Mouse (Mus musculus): Measurements from ENCODE around the gene Cnnm2. TPM values are rescaled to one million over a fixed set of nuclear protein-coding genes. Genes with fewer than 3 reads are reported as not detected.

Gene Cnnm2
- polyA plus RNA-seq, 1 experiment: 8.1 TPM

DNA sequence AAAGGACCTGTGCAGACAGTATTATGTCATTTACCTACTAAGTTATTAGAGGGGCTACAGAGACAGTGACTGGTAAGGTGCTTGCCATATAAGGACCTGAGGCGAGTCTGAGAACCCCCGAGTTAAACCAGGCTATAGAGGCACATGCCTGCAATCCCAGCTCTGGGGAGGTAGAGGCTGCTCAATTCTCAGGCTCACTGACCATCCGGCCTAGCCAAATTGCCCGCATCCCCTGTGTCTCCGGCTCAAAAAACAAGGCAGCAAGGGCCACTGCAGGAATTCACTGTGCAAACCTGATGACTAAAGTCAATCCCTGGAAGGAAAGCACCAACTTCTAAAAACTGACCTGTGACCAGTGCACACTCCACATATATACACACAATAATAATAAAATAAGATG, 142.0 kb downstream of the Cnnm2 start:
- TF ChIP-seq POLR2A (IDR thresholded peaks at IDR 0.05; ENCODE audit: insufficient read length, low read depth) (no peak), MYOG (IDR thresholded peaks at IDR 0.05; ENCODE audit: control insufficient read depth in 1 of 3, insufficient read depth in 1 of 3, insufficient read length in 2 of 3, low read depth in 2 of 3) (no peak), SRF (IDR thresholded peaks at IDR 0.05; ENCODE audit: control insufficient read depth, insufficient read length, low read depth) (no peak), TCF12 (IDR thresholded peaks at IDR 0.05; ENCODE audit: insufficient read depth, poor library complexity, severe bottlenecking) (no peak), E2F4 (IDR thresholded peaks at IDR 0.05; ENCODE audit: insufficient read depth) (no peak), CEBPB (IDR thresholded peaks at IDR 0.05; ENCODE audit: insufficient read depth, poor library complexity, severe bottlenecking) (no peak)
- Histone ChIP-seq H3K4me2 (ENCODE audit: low read depth) (no peak overlapping the region), H3K4me3 (no peak overlapping the region), H3K79me2 (ENCODE audit: control insufficient read depth, insufficient read depth) (peaks cover 9% of the 10 kb centered on the region), H3K36me3 (ENCODE audit: control insufficient read depth, insufficient read depth) (peaks cover 9% of the 10 kb centered on the region), H3K27me3 (ENCODE audit: control insufficient read depth, insufficient read depth, insufficient read length) (no peaks in the 10 kb centered on the region), H3ac (ENCODE audit: control insufficient read depth, insufficient read length) (no peak overlapping the region)

DNA sequence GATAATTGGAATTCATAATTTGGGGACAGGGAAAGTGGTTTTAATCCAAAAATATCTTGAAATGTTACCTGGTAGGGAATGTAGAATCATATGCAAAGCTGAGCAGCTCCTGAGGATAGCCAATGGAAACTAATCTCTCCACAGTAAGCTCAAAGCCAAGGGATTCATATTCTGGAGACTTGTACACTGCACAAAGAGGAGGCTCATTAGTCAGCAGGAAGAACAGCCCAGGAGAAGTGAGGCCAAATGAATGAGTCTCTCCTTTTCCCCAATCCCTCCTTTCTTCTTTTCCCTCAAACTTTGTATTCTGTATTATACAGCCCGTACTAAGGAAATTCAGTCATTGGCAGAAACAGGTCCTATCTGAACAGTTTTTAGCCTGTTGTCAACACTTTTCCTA, 143.5 kb downstream of the Cnnm2 start:
- H3K4me2 ChIP-seq (ENCODE audit: low read depth): no peak overlapping the region
- TF ChIP-seq MAX (IDR thresholded peaks at IDR 0.05; ENCODE audit: low read depth) (no peak), CEBPB (IDR thresholded peaks at IDR 0.05; ENCODE audit: insufficient read depth, poor library complexity, severe bottlenecking) (no peak), MYOD1 (IDR thresholded peaks at IDR 0.05; ENCODE audit: control insufficient read depth in 1 of 3, insufficient read length in 2 of 3, low read depth in 2 of 3) (no peak)
- no peaks in the 10 kb centered on the region for H3K27me3 ChIP-seq (ENCODE audit: control insufficient read depth, insufficient read depth, insufficient read length)
- H3K36me3 ChIP-seq (ENCODE audit: control insufficient read depth, insufficient read depth): peaks cover 6% of the 10 kb centered on the region
- peaks cover 15% of the 10 kb centered on the region for H3K79me2 ChIP-seq (ENCODE audit: control insufficient read depth, insufficient read depth)
- no peak overlapping the region for H3K4me3 ChIP-seq
- H3ac ChIP-seq (ENCODE audit: control insufficient read depth, insufficient read length): no peak overlapping the region

- H3K27me3 ChIP-seq (ENCODE audit: control insufficient read depth, insufficient read depth, insufficient read length): no peaks in the 10 kb centered on the region
- H3K79me2 ChIP-seq (ENCODE audit: control insufficient read depth, insufficient read depth): peaks cover 19% of the 10 kb centered on the region
- H3K4me3 ChIP-seq: no peak overlapping the region
- H3ac ChIP-seq (ENCODE audit: control insufficient read depth, insufficient read length): no peak overlapping the region
- H3K4me2 ChIP-seq (ENCODE audit: low read depth): no peak overlapping the region
- TF ChIP-seq MYOD1 (IDR thresholded peaks at IDR 0.05; ENCODE audit: control insufficient read depth in 1 of 3, insufficient read length in 2 of 3, low read depth in 2 of 3) (no peak), SRF (IDR thresholded peaks at IDR 0.05; ENCODE audit: control insufficient read depth, insufficient read length, low read depth) (no peak), MAX (IDR thresholded peaks at IDR 0.05; ENCODE audit: low read depth) (no peak), MYOG (IDR thresholded peaks at IDR 0.05; ENCODE audit: control insufficient read depth in 1 of 3, insufficient read depth in 1 of 3, insufficient read length in 2 of 3, low read depth in 2 of 3) (no peak), TCF12 (IDR thresholded peaks at IDR 0.05; ENCODE audit: insufficient read depth, poor library complexity, severe bottlenecking) (no peak)
- peaks cover 6% of the 10 kb centered on the region for H3K36me3 ChIP-seq (ENCODE audit: control insufficient read depth, insufficient read depth)
These were observed 144.0 kb downstream of the Cnnm2 start for GRCm38 (mm10) chr19:46905383-46905782.

- TF ChIP-seq TCF3 (IDR thresholded peaks at IDR 0.05; ENCODE audit: insufficient read length, low read depth): no peak
- TF ChIP-seq POLR2A (IDR thresholded peaks at IDR 0.05; ENCODE audit: insufficient read length, low read depth): no peak
- no peak for TF ChIP-seq SRF (IDR thresholded peaks at IDR 0.05; ENCODE audit: control insufficient read depth, insufficient read length, low read depth)
- no peak for TF ChIP-seq E2F4 (IDR thresholded peaks at IDR 0.05; ENCODE audit: insufficient read depth)
- no peak for TF ChIP-seq MYOG (IDR thresholded peaks at IDR 0.05; ENCODE audit: control insufficient read depth in 1 of 3, insufficient read depth in 1 of 3, insufficient read length in 2 of 3, low read depth in 2 of 3)
- no peak for TF ChIP-seq MYOD1 (IDR thresholded peaks at IDR 0.05; ENCODE audit: control insufficient read depth in 1 of 3, insufficient read length in 2 of 3, low read depth in 2 of 3)
- no peak for TF ChIP-seq TCF12 (IDR thresholded peaks at IDR 0.05; ENCODE audit: insufficient read depth, poor library complexity, severe bottlenecking)
- TF ChIP-seq USF1 (IDR thresholded peaks at IDR 0.05; ENCODE audit: low read depth): no peak
- TF ChIP-seq MAX (IDR thresholded peaks at IDR 0.05; ENCODE audit: low read depth): no peak
- no peak for TF ChIP-seq REST (IDR thresholded peaks at IDR 0.05; ENCODE audit: insufficient read depth, insufficient read length)
- no peak for TF ChIP-seq POLR2AphosphoS2 (IDR thresholded peaks at IDR 0.05; ENCODE audit: insufficient read length, low read depth)
- no peak for TF ChIP-seq CEBPB (IDR thresholded peaks at IDR 0.05; ENCODE audit: insufficient read depth, poor library complexity, severe bottlenecking)
These were observed 144.6 kb downstream of the Cnnm2 start for GRCm38 (mm10) chr19:46905971-46906370.

GRCm38 (mm10) chr19:46908207-46908606, 146.8 kb downstream of the Cnnm2 start:
- TF ChIP-seq E2F4 (IDR thresholded peaks at IDR 0.05; ENCODE audit: insufficient read depth) (no peak), USF1 (IDR thresholded peaks at IDR 0.05; ENCODE audit: low read depth) (no peak), REST (IDR thresholded peaks at IDR 0.05; ENCODE audit: insufficient read depth, insufficient read length) (no peak), CEBPB (IDR thresholded peaks at IDR 0.05; ENCODE audit: insufficient read depth, poor library complexity, severe bottlenecking) (no peak), MAX (IDR thresholded peaks at IDR 0.05; ENCODE audit: low read depth) (no peak), TCF3 (IDR thresholded peaks at IDR 0.05; ENCODE audit: insufficient read length, low read depth) (no peak), POLR2AphosphoS2 (IDR thresholded peaks at IDR 0.05; ENCODE audit: insufficient read length, low read depth) (no peak), POLR2A (IDR thresholded peaks at IDR 0.05; ENCODE audit: insufficient read length, low read depth) (no peak), TCF12 (IDR thresholded peaks at IDR 0.05; ENCODE audit: insufficient read depth, poor library complexity, severe bottlenecking) (no peak), SRF (IDR thresholded peaks at IDR 0.05; ENCODE audit: control insufficient read depth, insufficient read length, low read depth) (no peak), MYOD1 (IDR thresholded peaks at IDR 0.05; ENCODE audit: control insufficient read depth in 1 of 3, insufficient read length in 2 of 3, low read depth in 2 of 3) (no peak), MYOG (IDR thresholded peaks at IDR 0.05; ENCODE audit: control insufficient read depth in 1 of 3, insufficient read depth in 1 of 3, insufficient read length in 2 of 3, low read depth in 2 of 3) (no peak)
- H3K4me3 ChIP-seq: no peak overlapping the region

More at GRCm38 (mm10) chr19:46905971-46906370, 144.6 kb downstream of the Cnnm2 start:
- Histone ChIP-seq H3K4me2 (ENCODE audit: low read depth) (no peak overlapping the region), H3K4me3 (no peak overlapping the region), H3K27me3 (ENCODE audit: control insufficient read depth, insufficient read depth, insufficient read length) (no peaks in the 10 kb centered on the region), H3K36me3 (ENCODE audit: control insufficient read depth, insufficient read depth) (peaks cover 6% of the 10 kb centered on the region), H3ac (ENCODE audit: control insufficient read depth, insufficient read length) (no peak overlapping the region), H3K79me2 (ENCODE audit: control insufficient read depth, insufficient read depth) (peaks cover 25% of the 10 kb centered on the region)

More at GRCm38 (mm10) chr19:46908207-46908606, 146.8 kb downstream of the Cnnm2 start:
- Histone ChIP-seq H3K79me2 (ENCODE audit: control insufficient read depth, insufficient read depth) (peaks cover 44% of the 10 kb centered on the region), H3K36me3 (ENCODE audit: control insufficient read depth, insufficient read depth) (peaks cover 6% of the 10 kb centered on the region), H3K4me2 (ENCODE audit: low read depth) (no peak overlapping the region), H3ac (ENCODE audit: control insufficient read depth, insufficient read length) (no peak overlapping the region), H3K27me3 (ENCODE audit: control insufficient read depth, insufficient read depth, insufficient read length) (no peaks in the 10 kb centered on the region)
